ENCODE assay signal across 1 mouse cellular context in the genomic region with DNA sequence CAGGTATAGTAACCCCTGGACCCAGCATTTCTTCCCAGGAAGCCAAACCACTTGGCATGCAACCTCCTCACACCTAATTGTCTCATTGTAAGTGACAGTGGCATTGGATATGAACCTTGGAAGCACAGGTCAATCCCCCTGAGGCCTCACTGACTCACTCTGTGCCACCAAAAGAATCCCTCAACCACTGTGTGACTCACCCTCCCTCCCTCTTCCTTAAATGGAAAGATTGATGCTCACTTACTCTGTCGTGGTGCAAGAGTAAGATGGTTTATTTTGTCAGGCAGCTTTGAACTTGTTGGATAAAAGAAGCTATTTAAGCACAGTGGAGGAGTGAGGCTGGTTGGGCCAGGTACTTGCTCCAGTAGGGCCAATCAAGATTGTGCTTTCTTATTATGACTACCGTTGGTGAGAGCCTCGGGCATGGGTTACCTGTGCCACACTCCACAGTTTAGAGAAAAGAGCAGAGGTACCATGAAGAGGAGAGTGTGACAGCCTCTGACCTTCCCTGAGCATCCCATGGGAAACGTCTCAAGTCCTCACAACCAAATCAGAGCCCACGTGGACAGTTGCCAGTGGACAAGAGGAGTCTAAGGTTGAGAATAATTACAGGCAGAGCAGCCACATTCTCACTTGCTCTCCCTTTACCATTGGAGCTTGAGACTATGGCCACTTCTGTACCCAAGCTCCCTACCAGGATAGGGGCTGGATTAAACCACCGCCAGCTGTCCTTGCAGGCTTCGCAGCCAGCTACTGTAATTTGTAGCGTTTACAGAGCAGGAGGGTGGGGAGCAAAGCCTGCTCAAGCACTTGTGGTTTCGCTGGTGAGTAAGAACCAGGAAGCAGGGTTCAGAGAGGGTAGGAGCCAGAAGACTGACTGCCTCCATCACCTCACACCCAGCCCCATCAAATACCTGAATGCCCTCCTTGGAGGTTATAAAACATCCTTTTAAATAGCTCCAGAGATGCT.
TF ChIP-seq lines count a peak whose summit lies in the region.

No protein-coding gene starts in this region.

TF ChIP-seq in C2C12, 6 proteins besides CTCF, POLR2A, EP300 and RAD21:
- TF ChIP-seq MYOD1 (IDR thresholded peaks at IDR 0.05; ENCODE audit: control insufficient read depth, insufficient read length, low read depth) = peak; percentile 72
- TF ChIP-seq MAX (IDR thresholded peaks at IDR 0.05) = no peak
- TF ChIP-seq MYOG (IDR thresholded peaks at IDR 0.05; ENCODE audit: control insufficient read depth, extremely low read depth, insufficient read length) = no peak
- TF ChIP-seq FOSL1 (IDR thresholded peaks at IDR 0.05; ENCODE audit: insufficient read depth, low read length, poor library complexity, severe bottlenecking) = peak; percentile 99
- peak; percentile 69 for TF ChIP-seq CEBPB (IDR thresholded peaks at IDR 0.05; ENCODE audit: low read depth)
- TF ChIP-seq USF1 (IDR thresholded peaks at IDR 0.05; ENCODE audit: low read depth) = no peak
